Mouse (Mus musculus) heart, adult 11 months (tissue): Measurements from ENCODE around the gene Klhl5.

Experiments
- DNase-seq: peaks from one replicate; pipeline ENCODE4 v3.0.0; 2022

Gene Klhl5

DNA sequence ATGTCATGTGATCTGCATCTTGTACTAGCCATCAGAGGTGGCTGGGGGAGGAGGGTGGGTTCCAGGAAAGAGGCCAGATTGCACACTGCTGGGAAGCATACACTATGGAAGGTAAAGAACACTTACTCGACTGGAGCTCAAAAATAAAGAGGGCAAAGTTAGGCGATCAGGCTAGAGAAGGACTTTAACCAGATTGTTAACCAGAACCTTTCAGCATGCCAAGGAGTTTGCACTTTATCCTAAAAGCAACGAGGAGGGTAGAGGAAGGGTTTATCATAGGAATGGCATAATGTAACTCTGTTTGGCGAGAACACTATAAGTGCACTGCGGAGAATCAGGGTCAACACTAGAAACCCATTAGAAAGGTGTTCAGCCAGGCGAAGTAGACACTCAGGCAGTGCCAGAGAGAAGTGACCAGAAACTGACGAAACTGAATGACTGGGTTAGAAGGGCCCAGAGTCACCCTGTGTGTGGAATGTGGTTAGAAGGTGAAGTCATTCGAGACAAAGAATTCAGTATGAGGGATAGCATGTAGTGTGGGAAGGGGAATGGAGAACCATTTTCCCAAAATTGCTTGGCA, 43.1 kb downstream of the Klhl5 start:
- no peak for DNase-seq

DNA sequence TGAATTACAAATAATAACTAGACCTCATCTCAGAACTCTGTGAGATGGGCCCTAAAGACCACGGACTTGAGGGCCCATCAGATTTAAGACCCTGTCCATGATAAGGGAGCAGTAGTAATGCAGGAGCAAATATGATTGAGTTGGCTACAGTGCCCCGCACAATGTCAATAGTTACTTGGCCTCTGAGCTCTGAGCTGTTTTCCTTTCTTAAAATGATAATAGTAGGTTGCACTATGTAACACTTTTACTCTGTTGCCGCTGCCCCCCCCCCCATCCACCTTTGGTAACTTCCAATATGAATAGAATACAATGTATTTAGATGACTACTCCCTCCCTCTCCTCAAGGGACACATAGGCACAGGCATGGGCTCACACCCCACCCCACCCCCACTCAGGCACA, 43.9 kb downstream of the Klhl5 start:
- no peak for DNase-seq

DNA sequence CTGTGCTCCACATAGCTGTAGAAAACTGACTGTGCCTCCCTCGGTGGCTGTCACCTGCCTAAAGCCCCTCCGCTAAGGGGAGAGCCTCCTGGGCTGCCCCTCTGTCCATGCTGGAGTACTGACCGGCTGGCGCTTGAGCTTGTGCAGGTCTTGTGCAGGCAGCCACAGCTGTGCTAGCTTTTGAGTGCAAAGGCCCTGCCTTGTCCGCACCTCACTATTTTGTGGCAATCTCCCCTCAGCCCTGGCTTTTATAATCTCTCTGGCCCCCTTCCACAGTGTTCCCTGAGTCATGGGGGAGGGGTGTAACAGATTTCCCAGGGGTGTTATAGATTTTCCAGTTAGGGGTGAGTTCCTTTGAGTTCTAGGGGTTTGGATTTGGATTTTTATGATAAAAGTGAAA, 44.4 kb downstream of the Klhl5 start:
- DNase-seq, result peak; percentile 73

DNA sequence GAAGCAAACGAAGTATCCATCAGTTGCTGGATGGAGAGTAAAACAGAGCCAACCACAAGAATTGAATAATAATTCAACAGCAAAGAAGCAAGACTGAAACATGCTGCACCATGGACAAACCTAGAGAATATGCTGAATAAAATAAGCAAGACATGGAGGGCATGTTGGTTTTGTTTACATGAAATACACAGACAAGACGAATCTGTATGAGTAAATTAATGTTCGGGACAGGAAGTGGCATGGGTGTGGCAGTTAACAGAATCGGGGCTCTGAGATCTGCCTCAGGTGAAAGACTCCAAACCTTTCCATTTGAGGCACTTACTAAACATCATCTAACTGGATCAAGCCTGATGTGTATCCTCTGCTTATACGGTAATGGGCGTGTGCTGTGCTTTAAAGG, 46.9 kb downstream of the Klhl5 start:
- no peak for DNase-seq

DNA sequence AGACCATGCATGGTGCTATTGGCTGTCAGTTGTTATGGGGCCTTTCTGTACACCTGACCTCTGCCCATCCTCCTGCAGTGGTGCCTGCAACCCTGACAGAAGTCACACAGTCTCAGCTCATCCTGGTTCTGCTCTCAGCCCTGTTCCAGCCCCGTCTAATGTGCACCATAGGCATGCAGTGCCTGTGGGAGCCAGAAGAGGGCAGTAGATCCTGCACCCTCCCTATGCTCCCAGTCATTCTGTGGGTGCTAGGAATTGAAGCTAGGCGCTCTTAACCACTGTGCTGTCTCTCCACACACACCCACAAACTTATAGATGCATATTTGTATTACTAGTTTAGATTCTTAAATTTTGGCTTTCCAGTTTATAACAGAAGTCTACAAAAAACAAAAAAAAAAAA, 49.5 kb downstream of the Klhl5 start:
- DNase-seq, result peak; percentile 93

DNA sequence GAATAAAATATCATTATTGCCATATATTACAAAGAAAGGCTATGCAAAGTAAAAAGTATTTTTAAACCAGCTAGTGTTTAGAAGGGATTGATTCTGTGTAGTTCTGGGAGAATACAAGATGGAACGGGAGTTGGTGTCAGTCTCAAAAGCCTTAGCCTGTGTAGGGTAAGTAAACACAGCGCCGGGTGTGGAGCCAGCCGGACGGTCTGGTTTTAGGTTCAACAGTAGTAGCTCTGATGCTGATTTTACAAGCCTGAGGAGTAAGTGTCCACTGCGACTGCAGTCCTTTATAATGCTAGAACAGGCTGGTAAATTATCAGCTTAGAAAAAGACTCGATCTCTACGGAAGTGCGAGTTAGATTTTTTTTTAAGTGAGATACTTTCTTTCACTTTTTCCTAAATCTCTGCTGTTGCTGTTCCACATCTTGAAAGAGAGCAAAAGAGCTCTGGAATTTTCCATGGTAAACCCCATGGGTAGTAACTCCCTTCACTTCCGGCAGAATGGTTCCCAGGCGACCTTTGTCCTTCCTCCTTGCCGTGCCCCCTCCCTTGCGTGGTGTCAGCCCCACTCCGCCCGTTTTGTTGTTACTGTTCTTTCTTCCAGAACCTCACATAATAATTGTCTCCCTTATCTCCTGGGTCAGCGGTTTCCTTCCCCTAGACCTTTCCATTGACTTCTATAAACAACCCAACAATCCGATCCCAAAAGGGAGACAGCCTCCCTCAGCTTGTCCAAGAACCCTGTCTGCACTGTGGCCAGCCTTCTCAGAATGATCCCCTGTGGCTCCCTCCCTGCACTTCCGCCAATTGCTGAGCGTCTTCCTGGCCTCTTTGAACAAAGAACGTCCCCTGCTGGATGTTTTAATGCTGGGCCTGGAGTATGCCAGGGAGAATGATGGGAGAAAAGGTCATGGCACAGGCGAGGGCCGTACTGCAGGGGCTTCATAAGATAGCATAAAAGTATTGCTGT, 50.4 kb downstream of the Klhl5 start:
- DNase-seq, result peak; percentile 99

DNA sequence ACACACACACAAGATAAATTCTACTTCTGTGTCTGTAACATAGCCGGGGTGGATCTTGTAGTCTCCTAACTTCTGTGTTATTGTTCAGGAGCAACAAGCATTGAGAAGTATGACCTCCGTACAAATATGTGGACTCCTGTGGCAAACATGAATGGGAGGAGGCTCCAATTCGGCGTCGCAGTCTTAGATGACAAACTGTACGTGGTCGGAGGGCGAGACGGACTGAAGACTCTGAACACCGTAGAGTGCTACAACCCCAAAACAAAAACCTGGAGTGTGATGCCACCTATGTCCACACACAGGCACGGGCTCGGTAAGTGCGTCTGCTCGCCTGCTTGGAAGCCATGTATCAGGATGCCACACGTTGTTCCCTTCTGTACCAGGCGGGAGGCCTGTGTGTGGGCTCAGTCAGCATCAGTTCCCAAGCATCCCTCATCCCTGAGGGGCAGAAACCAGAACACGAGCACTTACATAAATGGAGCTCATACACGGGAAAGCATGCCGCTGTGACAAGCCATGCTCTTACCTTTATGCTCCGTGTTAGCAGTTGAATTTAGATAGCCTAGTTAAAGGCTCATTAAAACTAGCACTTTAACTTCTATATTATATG, 51.5 kb downstream of the Klhl5 start:
- DNase-seq, result peak; percentile 86

DNA sequence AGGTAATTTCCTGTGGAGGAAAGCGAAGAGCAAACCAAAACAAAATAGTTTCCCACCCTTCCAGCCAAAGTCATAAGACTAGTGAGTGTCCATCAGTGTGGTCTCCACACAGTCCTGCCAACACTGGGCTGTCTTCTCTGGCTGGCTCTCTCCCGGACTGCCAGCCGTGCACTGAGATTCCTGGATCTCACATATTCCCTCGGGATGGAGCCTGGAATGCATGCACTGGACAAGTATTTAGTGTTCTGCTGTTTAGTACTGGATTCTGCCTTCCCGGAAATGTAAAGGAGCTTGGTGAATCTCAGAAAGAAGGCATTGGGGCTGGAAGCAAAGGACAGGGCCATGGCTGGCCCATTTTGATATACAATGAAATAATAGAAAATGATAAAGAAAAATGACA, 55.7 kb downstream of the Klhl5 start:
- DNase-seq, result peak; percentile 89

DNA sequence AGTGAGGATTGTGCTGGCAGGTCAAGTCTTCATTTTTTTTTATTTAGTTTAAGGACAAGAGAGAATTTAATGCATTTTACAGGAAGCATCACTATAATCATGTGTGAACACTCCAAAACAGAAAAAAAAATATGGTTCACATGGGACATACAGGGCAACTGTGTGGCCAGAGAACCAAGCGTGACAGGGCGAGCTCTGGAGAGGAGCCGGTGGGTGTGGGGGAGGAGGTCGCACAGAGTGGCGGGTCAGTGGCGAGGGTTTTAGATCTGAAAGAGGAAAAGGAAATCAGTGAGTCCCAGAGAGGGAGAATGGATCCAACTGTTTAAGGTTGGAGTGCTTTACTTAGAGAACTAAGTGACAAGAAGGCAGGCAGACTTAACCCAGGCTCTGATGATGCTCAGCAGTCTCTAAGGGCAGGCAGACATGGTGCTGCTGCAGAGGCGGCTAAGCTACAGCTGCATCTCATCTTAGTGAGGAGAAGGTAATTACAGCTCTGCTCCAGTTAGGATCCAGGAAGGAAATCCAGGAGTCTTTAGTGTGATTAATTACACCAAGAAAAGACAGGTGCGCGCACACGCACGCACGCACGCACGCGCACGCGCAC, 56.3 kb downstream of the Klhl5 start:
- peak; percentile 70 for DNase-seq

DNA sequence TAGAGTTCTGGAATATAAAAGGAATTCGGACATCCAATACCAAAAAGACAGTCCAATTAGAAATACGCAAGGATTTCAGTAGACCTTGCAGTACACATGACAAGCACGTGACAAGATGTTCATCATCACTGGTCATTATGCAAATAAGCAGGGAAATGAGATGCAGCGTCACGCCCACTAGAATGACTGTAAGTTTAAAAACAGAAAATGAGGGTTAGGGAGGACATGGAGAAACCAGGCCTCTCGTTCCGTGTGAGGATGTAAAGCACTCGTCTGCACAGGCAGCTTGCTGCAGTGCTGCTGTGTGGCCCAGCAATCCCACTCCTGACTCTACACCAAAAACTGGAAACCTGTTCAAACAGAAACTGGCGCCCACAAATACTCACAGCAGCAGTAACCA, 62.9 kb downstream of the Klhl5 start:
- DNase-seq, result no peak

DNA sequence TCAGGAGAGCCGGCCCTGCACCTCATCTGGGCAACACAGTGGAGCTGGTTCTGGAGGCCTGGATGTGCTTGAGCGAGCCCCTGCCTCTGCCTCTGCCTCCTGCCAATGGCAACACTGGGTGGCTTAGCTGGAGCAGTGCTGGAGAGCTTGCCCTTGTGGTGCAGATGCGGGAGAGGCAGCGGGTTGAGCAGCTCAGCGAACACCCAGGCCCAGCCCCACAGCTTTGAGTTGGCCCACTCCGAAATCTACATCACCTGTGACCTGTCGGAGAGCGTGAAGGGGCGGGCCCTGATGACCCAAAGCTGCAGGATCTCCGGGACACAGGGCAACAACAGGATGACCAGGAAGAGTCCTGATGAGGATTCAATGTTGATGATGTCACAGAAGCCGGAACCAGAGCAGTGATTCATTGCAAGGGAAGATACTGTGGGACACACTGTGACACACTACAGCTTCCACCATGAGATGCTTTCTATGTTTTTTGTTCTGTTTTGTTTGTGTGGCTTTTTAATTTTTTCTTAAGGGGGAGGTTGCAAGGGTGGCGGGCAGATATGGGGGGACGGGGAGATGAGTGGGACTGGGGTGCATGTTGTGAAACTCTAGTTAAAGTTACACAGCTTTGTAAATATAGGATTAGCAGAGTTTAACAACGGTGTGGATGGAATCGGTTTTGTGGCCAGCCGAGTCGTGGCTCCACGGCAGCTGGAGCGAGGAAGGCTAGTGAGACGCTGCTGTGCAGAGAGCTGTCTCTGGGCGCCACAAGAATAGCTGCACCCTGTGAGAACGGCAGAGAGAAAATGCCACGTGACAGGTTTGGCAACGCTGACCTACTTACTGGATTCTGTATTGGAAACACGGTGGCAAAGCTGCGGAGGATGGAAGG, 67.9 kb downstream of the Klhl5 start:
- DNase-seq, result no peak

DNA sequence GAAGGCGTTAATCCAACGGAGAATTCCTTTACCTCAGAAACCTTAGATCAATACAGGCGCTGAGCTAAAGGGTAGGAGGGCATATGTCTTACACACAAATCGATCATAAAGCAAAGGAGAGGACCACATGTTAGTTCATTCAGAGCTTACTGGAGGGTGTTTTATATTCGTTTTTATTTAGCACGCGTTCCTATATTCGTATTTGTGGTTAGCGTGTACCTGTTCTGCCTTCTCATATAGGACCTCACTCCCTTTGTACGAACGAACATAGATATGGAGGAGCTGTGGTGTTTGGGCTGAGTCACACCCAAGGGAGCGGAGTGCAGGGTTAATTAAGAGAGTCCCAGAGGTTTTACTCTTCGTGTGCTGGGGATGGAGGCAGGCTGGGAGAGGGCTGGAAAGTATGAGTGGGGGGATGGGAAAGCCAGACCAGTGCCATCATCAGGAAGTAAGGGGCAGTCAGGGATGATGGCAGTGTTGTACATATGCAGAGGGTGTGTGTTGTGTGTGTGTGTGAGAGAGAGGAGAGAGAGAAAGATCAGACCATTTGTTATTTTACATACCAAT, 68.7 kb downstream of the Klhl5 start:
- no peak for DNase-seq

DNA sequence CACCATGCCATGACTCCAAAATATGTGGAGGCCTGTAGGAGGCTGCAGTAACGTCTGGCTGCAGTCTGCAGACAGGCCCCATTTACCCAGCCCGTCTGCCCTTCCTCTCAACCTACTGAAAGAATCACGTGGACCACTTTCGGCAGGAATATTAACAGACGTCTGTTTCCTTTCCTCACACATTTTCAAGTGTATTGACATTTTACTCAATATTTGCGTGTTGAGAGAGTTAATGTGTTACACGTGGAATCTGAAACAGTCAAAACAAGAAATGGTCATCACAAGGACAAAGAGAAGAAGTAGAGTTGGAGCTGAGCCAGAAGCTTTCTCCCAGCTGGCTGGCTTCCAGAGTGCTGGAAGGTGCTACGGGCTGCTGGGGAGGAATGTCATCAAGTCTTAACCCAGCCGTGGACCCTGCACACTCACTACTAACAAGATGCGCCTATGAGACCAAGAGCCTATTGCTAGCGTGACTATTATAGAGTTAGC, 69.7 kb downstream of the Klhl5 start:
- DNase-seq, result no peak

DNA sequence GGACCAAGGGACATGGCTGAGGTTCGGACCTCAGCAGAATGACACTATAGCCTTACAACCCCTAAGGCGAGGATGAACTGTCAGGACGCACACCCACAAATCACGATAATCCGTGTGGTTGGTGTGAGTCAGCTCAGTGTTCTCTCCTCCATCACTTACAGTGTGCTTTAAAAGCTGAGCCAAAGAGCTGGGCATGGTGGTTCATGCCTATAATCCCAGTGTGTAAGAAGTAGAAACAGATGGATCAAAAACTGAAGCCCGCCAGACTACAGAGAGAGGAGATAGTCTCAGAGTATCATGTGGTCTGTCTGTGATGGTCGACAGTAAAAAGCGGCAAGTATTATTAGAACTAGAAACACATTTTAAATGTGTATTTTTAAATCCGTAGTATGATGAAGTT, 71.1 kb downstream of the Klhl5 start:
- DNase-seq, result no peak

DNA sequence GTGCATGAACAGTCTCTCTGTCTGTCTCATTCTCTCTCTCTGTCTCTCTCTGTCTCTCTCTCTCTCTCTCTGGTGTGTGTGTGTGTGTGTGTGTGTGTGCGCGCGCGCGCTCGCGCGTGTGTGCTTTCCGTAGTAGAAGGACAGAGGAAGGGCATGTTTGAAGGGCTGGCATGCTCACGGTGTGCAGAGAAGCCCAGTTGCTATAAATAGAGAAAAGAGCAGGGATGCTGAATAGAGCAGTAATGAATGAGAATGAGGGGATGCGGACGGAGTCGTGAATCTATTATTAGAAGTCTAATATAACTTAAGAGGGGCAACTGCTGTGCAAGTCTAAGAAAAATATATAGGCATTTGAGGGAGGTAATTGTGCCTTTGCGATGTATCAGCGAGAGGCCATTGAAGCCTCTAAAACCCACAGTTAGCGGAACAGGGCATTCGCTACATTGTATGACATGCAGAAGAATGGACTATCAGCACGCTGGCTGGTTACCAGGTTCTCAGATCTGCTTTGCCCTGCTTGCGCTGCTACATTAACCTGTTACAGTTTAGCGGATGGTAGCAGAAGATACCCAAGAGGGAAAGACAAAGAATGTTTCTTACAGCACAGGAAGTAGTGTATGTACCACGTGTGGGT, 73.9 kb downstream of the Klhl5 start:
- peak; percentile 80 for DNase-seq

DNA sequence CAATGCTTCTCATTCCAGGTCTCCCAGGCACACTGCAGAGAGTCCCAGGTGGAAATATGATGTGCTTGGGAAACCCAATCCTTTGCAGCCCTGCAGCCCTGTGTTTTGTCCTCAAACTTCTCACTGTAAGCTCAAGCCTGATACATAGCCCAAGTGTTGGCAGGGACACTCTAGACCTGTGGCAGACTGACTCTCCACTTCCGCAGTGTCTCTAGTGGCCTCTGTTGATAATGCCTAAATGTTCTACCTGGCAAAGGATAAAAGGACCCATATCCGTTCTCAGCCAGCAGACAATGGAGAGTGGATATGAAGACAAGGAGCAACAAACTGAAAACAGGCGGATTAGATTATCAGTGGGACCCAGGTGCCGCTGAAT, 74.4 kb downstream of the Klhl5 start:
- DNase-seq, result no peak

DNA sequence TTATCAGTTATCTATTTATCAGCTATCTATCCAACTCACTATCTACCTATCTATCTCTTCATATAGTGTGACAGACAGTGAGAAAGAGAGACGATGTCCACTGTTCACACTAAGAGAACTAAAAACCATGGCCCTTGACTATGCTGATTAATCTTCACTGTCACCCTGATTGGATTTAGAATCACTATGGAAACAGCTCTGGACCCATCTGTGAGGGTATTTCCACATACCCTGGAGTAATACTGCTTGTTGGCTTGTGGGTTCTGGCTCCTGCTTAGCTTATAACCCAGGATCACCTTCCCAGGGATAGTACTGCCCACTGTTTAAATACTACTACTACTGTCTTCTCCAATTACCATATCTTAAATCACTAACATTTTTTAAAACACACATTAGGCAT, 74.9 kb downstream of the Klhl5 start:
- DNase-seq, result no peak

DNA sequence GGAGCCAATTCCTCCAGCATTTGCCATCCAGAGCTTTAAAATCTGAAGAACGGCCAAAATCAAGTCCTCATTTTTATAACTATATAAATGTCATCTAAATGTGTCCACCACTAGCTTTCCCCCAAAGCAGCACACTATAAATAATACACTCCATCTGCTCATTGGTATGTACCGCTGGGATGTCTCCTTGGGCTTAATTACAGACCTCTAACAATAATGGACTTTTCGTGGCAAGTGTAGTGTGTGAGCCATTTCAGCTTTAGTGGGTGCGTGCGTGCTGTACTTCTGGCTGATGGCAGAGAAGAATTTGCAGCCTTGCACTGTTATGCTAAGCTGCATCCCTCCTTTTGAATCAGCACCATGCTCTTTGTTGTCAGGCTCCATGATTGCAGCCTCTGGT, 84.3 kb downstream of the Klhl5 start:
- peak; percentile 74 for DNase-seq

DNA sequence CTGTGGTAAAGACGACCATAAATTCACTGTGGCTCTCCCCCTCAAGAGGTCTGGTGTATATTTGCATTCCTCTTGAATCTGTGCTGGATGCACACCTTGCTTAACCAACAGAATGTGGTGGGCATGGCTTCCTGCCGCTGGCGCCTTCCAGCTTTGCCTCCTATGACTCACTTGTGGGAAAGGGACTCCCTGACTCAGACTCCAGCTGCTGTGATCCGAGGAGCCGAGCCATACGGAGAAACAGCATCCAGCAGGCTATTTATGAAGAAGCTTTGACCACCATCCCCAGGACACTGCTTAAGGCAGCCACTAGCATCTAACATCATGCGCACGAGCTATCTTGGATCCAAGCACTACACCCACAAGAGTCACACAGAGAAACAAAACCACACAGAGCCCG, 87.1 kb downstream of the Klhl5 start:
- DNase-seq, result peak; percentile 82

DNA sequence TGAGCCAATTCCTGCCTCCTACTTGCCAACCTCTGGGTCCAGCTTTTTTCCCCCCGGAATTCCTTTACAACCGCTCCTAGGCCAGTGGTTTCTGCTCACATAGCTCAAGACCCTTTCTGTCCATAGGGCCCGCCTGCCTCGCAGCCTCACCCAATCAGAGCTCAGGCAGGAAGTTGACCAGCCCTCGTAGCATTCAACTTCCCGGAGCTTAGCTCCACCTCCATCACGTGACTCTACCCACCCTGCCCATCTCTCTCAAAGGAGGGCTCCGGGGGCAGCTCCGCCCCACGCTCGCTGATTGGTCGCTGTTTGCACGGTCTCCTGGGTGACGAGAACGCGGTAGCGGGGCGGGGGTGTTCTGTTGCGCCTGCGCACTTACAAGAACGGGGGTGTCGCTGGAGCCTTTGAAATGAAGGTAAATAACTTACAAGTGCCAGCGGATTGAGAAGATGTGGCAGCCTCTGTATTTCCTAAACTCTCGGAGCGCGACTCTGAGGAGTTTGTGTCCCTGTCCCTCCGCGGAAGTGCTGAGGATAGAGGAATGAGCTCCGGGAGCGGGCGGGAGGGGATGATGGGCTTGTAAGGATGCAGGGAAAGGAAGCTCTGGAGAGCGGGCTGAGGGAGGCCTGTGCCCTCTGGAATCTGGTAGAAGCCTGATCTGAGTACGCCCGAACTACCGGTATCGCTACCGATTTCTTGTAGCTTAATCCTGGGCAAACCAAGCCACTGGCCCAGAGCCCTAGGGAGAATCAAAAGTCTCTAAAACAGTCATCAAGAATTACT, 92.2 kb downstream of the Klhl5 start, which contains the start of gene Wdr19:
TSS of gene Wdr19 (plus strand) at position 351 of the 783 bp plus-strand sequence.
- DNase-seq, result peak; percentile 100

DNA sequence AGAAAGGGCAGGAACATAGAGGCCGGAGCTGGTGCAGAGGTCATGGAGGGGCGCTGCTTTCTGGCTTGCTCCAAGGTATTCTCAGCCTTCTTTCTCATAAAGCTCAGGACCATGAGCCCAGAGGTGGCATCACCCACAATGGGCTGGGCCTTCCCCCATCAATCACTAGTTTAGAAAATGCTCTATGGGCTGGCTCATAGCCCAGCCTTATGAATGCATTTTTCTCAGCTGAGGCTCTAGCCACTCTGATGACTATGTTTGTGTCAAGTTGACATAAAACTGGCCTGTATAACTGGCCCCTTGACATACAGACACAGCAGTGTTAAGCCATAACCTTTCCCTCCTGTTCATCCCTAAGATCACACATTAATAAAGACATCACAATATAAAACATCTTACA, 97.4 kb downstream of the Klhl5 start:
- no peak for DNase-seq
